Mouse (Mus musculus): ENCODE measurements around the gene S100a3.

GRCm38 (mm10) chr3:90611494-90611893 lies 51.1 kb downstream of the S100a3 start:
- no peak for TF ChIP-seq CTCF (IDR thresholded peaks at IDR 0.05; ENCODE audit: borderline replicate concordance, control insufficient read depth, extremely low read depth, insufficient read depth, low read length, poor library complexity)
- no peak for TF ChIP-seq POLR2A (IDR thresholded peaks at IDR 0.05; ENCODE audit: control insufficient read depth, extremely low read depth, insufficient read depth, low read length, poor library complexity)
